Mouse (Mus musculus): ENCODE measurements around the gene Olfr1411. TPM values are rescaled to one million over a fixed set of nuclear protein-coding genes. Genes with fewer than 3 reads are reported as not detected.

The Olfr1411 gene
- polyA plus RNA-seq, 1 experiment from 2014 or later = not detected

GRCm38 (mm10) chr1:92632196-92632595 is 38.0 kb downstream of the Olfr1411 start:
- peaks cover 8% of the 10 kb centered on the region for H3K4me1 ChIP-seq
- H3K27ac ChIP-seq = no peak overlapping the region
- H3K4me3 ChIP-seq = no peak overlapping the region
- WGBS = 76% methylated on average over 5 of the region's 5 CpGs
- 0 out of 2 replicates have a peak, but pooled peaks cover 3% of the 10 kb centered on the region for H3K27me3 ChIP-seq (ENCODE audit: insufficient read depth, poor library complexity, severe bottlenecking)
- no peaks in the 10 kb centered on the region for H3K9me3 ChIP-seq
- DNase-seq (ENCODE audit: low spot score) = no peak
- H3K36me3 ChIP-seq = peaks cover 14% of the 10 kb centered on the region

- H3K9me3 ChIP-seq = no peaks in the 10 kb centered on the region
- no peak overlapping the region for H3K27ac ChIP-seq
- 58% methylated on average over 6 of the region's 6 CpGs for WGBS
- peaks cover 22% of the 10 kb centered on the region for H3K36me3 ChIP-seq
- H3K4me1 ChIP-seq = peaks cover 8% of the 10 kb centered on the region
- 0 out of 2 replicates have a peak, but pooled peaks cover 3% of the 10 kb centered on the region for H3K27me3 ChIP-seq (ENCODE audit: insufficient read depth, poor library complexity, severe bottlenecking)
- DNase-seq (ENCODE audit: low spot score) = no peak
- no peak overlapping the region for H3K4me3 ChIP-seq
These were observed 38.7 kb downstream of the Olfr1411 start for GRCm38 (mm10) chr1:92632948-92633347.

DNA sequence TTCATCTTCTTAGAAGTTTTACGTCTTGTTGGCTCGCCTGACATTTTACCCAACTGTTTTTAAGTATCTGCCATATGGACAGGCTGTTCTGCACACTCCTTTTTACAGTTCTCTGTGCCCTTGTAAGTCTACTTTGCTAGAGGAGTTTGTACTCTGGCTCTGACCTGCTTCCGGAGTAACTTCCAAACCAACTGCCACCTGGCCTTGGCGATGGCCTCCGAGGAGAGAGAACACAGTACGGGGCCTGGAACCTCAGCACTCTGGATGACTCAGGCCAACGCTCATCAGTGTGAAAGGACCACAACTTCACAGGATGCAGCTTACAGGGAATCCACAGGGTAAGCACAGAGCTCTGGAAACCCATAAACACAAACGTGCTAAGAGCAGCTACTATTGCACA is 39.5 kb downstream of the Olfr1411 start:
- H3K4me1 ChIP-seq = peaks cover 8% of the 10 kb centered on the region
- no peak for DNase-seq (ENCODE audit: low spot score)
- no peaks in the 10 kb centered on the region for H3K9me3 ChIP-seq
- H3K36me3 ChIP-seq = peaks cover 30% of the 10 kb centered on the region
- no peak overlapping the region for H3K27ac ChIP-seq
- H3K4me3 ChIP-seq = no peak overlapping the region
- 0 out of 2 replicates have a peak, but pooled peaks cover 3% of the 10 kb centered on the region for H3K27me3 ChIP-seq (ENCODE audit: insufficient read depth, poor library complexity, severe bottlenecking)
- 85% methylated on average over 8 of the region's 8 CpGs for WGBS

DNA sequence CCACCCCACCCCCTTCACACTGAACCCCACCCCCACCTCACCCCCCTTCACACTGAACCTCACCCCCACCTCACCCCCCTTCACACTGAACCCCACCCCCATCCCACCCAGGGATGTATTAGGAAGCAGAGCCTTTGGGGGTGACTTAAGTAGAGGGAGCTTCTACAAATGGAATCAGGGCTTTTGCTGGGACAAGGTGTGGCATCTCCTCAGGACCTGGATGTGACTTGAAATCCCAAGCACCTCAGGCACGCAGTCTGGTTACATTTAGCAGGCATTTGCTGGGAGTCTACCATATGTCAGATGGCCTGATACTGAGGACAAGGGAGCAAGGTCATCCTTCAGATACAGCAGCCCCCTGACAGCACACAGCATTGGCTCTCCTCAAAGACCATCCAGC is 40.4 kb downstream of the Olfr1411 start:
- no peak overlapping the region for H3K27ac ChIP-seq
- WGBS = 53% methylated on average over 1 of the region's 1 CpGs
- H3K4me3 ChIP-seq = no peak overlapping the region
- H3K36me3 ChIP-seq = peaks cover 37% of the 10 kb centered on the region
- H3K9me3 ChIP-seq = no peaks in the 10 kb centered on the region
- DNase-seq (ENCODE audit: low spot score) = no peak
- peaks cover 8% of the 10 kb centered on the region for H3K4me1 ChIP-seq
- H3K27me3 ChIP-seq (ENCODE audit: insufficient read depth, poor library complexity, severe bottlenecking) = 0 out of 2 replicates have a peak, but pooled peaks cover 3% of the 10 kb centered on the region

GRCm38 (mm10) chr1:92634976-92635599 is 40.9 kb downstream of the Olfr1411 start:
- H3K27ac ChIP-seq = no peak overlapping the region
- no peak overlapping the region for H3K4me3 ChIP-seq
- peaks cover 41% of the 10 kb centered on the region for H3K36me3 ChIP-seq
- 84% methylated on average over 4 of the region's 4 CpGs for WGBS
- H3K27me3 ChIP-seq (ENCODE audit: insufficient read depth, poor library complexity, severe bottlenecking) = 0 out of 2 replicates have a peak, but pooled peaks cover 3% of the 10 kb centered on the region
- H3K4me1 ChIP-seq = peaks cover 11% of the 10 kb centered on the region
- no peaks in the 10 kb centered on the region for H3K9me3 ChIP-seq
- DNase-seq (ENCODE audit: low spot score) = no peak

DNA sequence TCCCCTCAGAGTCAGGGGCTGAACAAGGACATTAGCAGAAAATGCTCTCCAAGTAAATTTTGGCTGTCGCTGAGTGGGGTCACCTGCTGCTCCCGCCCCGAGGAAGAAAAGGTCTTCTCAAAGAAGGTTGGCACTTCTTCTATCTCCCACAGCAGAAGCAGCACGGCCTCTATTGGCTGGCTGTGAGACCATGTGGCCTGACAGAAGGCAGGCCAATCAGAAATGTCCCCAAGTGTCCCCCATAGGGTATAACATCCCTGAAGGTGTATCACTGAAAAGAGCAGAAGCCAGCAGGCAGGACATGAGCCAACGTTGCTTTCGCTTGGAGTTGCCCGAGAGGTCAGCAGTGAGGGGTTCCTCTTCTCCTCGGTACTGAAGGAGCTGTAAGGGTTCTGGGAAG is 41.8 kb downstream of the Olfr1411 start:
- WGBS = 83% methylated on average over 8 of the region's 8 CpGs
- peaks cover 41% of the 10 kb centered on the region for H3K36me3 ChIP-seq

GRCm38 (mm10) chr1:92636676-92637075 is 42.5 kb downstream of the Olfr1411 start:
- H3K4me3 ChIP-seq = no peak overlapping the region
- no peak overlapping the region for H3K27ac ChIP-seq
- H3K36me3 ChIP-seq = peaks cover 41% of the 10 kb centered on the region
- no peaks in the 10 kb centered on the region for H3K9me3 ChIP-seq
- WGBS = 90% methylated on average over 11 of the region's 11 CpGs
- no peaks in the 10 kb centered on the region for H3K27me3 ChIP-seq (ENCODE audit: insufficient read depth, poor library complexity, severe bottlenecking)
- H3K4me1 ChIP-seq = peaks cover 22% of the 10 kb centered on the region
- no peak for DNase-seq (ENCODE audit: low spot score)

More for the DNA sequence above, 41.8 kb downstream of the Olfr1411 start:
- Histone ChIP-seq H3K4me1 (peaks cover 20% of the 10 kb centered on the region), H3K4me3 (no peak overlapping the region), H3K9me3 (no peaks in the 10 kb centered on the region), H3K27me3 (ENCODE audit: insufficient read depth, poor library complexity, severe bottlenecking) (0 out of 2 replicates have a peak, but pooled peaks cover 3% of the 10 kb centered on the region), H3K27ac (no peak overlapping the region)
- no peak for DNase-seq (ENCODE audit: low spot score)

DNA sequence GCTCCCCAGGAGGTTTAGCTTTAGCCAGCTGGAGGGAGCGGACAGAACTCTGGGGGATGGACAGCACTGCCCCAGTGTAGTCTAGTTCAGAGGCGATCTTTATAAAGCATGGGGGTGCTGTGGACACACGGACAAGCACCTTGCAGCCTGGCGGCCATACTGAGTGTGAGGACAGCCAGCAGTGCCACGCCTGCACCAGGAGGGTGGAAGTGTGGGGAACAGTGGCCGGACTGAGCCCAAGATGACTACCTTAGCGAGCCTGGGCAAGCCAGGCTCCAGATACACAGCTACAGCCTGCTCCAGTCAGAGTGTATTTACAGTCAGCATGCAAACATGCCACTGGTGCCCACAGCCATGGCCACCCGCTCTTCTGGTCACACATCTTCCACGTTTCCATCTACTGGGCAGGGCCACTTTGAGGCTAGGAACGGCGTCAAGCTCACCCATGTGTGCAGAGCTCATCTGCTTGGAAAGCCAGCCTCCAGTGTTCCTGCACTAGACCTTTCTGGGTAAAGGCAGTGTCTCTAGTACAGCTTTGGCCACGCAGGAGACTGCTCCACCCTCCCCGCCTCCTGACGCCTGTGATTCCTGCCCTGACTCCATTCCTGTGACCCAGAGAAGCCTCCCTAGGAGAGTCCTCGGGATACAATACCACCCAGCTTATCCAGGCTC is 43.4 kb downstream of the Olfr1411 start:
- no peak overlapping the region for H3K4me3 ChIP-seq
- no peaks in the 10 kb centered on the region for H3K27me3 ChIP-seq (ENCODE audit: insufficient read depth, poor library complexity, severe bottlenecking)
- 88% methylated on average over 15 of the region's 15 CpGs for WGBS
- no peaks in the 10 kb centered on the region for H3K9me3 ChIP-seq
- peaks cover 41% of the 10 kb centered on the region for H3K36me3 ChIP-seq
- DNase-seq (ENCODE audit: low spot score) = no peak
- H3K27ac ChIP-seq = no peak overlapping the region
- peaks cover 28% of the 10 kb centered on the region for H3K4me1 ChIP-seq

DNA sequence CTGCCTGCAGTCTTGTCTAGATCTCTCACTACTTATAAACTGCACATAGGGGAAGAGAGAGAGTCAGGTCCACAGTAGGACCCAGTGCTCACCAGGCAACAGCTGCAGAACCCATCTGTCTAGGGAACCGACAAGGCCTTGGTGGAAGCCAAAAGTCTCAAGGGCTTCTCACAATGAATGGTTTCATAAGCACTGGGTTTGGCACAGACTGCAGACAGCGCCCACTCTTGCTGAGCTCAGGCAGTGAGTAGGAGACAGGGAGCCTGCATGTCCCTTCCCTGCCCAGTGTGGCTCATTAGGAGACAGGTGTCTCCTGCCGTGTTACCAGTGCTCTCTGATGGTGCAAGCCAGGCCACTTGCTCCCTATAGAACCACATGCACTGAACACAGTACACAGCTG is 44.0 kb downstream of the Olfr1411 start:
- H3K27me3 ChIP-seq (ENCODE audit: insufficient read depth, poor library complexity, severe bottlenecking) = no peaks in the 10 kb centered on the region
- no peak overlapping the region for H3K4me3 ChIP-seq
- H3K9me3 ChIP-seq = no peaks in the 10 kb centered on the region
- WGBS = 85% methylated on average over 3 of the region's 3 CpGs
- peaks cover 30% of the 10 kb centered on the region for H3K4me1 ChIP-seq
- no peak overlapping the region for H3K27ac ChIP-seq
- H3K36me3 ChIP-seq = peaks cover 41% of the 10 kb centered on the region
- DNase-seq (ENCODE audit: low spot score) = no peak

DNA sequence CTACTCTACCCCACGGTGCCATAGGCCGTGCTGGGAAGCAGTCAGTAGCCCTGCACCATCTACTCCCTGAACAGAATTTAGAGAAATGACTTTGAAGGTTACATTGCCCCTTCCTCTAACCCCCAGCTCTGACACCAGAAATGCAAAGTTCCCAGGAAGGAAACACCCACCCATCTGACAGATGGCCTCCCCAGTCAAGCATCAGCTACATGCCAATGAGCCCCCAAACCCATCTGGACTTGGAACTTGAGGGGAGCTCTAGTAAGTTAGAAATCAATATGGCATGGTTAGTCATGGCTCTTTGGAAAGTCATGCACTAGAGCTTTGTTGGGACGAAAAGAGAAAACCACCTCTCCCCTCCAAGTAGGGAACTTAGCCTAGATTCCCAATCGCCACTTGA is 44.5 kb downstream of the Olfr1411 start:
- H3K4me3 ChIP-seq = no peak overlapping the region
- H3K27me3 ChIP-seq (ENCODE audit: insufficient read depth, poor library complexity, severe bottlenecking) = peaks cover 4% of the 10 kb centered on the region; the same call in 1 of the 2 replicates
- no peak for DNase-seq (ENCODE audit: low spot score)
- WGBS = 94% methylated on average over 4 of the region's 4 CpGs
- no peak overlapping the region for H3K27ac ChIP-seq
- no peaks in the 10 kb centered on the region for H3K9me3 ChIP-seq
- peaks cover 41% of the 10 kb centered on the region for H3K36me3 ChIP-seq
- peaks cover 30% of the 10 kb centered on the region for H3K4me1 ChIP-seq

DNA sequence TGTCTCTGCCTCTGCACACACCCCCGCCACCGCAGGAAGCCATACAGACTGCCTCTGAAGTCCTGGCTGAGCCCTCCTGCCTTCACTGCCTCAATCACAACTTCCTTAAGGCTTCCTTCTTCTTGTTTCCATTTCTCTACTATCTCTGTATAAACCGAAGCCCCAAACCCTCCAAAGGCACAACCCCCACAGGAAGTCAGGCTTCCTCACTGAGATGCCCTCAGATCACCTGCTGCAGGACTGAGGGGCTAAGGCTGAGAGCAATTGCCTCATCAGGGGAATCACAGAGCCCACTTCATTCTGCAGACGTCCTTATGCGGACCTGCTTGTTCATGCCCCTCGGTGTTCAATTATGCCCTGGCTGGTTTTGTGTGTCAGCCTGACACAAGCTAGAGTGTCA is 46.2 kb downstream of the Olfr1411 start:
- peak overlapping the region; percentile 82 for H3K4me3 ChIP-seq

DNA sequence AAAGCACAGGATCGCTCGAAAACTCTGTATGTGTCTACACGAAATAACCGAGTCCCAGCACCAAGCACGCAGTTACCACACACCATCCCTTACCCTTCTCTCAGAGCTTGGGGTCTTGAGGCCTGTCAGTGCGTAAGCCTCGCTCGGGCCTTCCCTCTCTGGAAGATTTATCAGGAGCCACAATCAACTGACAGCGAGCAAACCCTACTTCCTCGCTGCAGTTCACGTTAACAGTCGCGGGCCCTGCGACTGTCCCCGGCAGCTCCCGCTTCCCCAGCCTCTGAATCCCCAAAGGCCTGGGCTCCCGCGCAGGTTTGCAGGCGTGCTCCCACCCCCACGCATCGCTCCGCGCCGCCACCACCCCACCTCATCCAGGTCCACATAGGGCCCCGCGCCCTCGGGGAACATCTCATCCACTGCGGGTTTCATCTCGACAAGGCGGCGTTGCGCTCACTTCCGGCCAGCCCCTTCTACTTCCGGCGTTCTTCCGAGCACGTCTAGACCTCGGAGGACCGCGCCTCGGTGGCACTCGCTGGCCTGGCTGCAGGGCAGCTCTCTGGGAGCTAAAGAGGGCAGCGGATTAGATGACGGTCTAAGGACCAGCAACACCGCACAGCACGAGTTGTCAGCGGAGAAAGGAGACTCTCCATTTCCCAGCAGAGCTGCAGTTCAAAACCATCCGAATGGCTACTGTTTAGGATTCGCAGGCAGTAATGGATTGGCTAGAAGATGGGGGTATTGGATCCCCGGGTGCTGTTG is 47.5 kb downstream of the Olfr1411 start, which contains the start of gene Cops9:
Cops9 (minus strand) TSS at position 472 of the 759 bp plus-strand sequence.
- peaks cover 30% of the 10 kb centered on the region; the same call in 1 of the 2 replicates for H3K27me3 ChIP-seq (ENCODE audit: insufficient read depth, poor library complexity, severe bottlenecking)
- H3K4me3 ChIP-seq = peak within 1 kb of the TSS; percentile 82
- H3K36me3 ChIP-seq = peaks cover 32% of the 10 kb centered on the region
- H3K9me3 ChIP-seq = no peaks in the 10 kb centered on the region
- peak; percentile 94 for DNase-seq (ENCODE audit: low spot score)
- peak within 1 kb of the TSS; percentile 88 for H3K27ac ChIP-seq
- 3% methylated on average over 50 of the region's 50 CpGs for WGBS
- peaks cover 22% of the 10 kb centered on the region for H3K4me1 ChIP-seq

More for the DNA sequence above, 46.2 kb downstream of the Olfr1411 start:
- Histone ChIP-seq H3K27me3 (ENCODE audit: insufficient read depth, poor library complexity, severe bottlenecking) (peaks cover 20% of the 10 kb centered on the region; the same call in 1 of the 2 replicates), H3K4me1 (peaks cover 22% of the 10 kb centered on the region), H3K36me3 (peaks cover 41% of the 10 kb centered on the region), H3K9me3 (no peaks in the 10 kb centered on the region), H3K27ac (no peak overlapping the region)
- peak; percentile 54 for DNase-seq (ENCODE audit: low spot score)
- 73% methylated on average over 6 of the region's 6 CpGs for WGBS

Data from heart, embryonic 10.5 days (tissue).